Mouse (Mus musculus) ovary, postnatal 36 days (tissue): ENCODE results near the gene Thsd7a.

Experiments used
- DNase-seq: peaks from one replicate; pipeline ENCODE4 v3.0.0; 2022; ENCODE audit warnings: low spot score, mixed read lengths

Thsd7a gene

GRCm38 (mm10) chr6:12748787-12749530, at the start of gene Thsd7a:
TSS of gene Thsd7a (minus strand) at chr6:12749410.
- peak; percentile 52 for DNase-seq

DNA sequence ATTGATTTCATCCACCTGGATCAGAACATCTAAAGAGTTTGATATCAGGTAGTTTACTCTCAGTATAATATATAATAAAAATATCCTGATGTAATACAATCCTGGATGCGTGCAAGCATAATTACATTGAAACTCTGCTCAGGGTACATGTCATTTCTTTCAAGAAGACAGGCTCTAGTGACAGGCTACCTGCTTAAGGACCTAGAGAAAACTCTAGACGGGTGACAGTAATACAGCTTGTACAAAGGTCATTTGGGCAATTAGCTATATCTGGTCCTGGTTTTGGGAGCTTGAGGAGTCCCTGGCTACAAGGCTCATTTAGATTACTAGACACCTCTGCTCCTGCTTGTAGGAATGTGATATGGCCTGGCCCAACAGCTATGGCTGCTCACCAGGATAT, 37.9 kb upstream of the Thsd7a start:
- DNase-seq, result no peak

DNA sequence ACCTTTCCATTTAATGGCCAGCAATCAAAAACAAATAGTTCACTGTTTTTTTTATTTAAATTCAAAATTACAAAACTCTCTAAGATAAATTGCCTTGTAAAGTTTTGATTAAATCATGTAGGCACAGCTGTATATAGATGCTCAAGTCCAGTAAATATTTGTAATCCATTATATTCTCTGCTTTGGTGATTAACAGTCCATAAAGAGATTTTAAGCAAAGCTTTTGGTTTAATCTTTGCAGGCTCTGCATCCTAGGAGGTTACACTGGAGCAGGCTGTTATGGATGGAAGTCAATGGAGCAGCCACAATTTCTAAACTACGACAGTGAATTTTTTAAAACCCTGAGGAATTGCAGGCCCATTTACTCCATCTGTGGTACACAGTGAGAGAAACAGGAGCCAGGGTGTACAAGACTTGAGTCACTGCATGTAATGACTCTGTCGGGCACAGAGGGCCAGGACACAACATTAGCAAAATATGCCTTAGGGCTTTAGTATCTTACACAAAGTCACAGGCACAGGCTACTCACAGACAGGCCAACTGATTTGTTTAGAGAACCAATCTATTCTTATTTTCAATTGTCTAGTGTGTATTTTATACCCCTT, 37.3 kb upstream of the Thsd7a start:
- no peak for DNase-seq

DNA sequence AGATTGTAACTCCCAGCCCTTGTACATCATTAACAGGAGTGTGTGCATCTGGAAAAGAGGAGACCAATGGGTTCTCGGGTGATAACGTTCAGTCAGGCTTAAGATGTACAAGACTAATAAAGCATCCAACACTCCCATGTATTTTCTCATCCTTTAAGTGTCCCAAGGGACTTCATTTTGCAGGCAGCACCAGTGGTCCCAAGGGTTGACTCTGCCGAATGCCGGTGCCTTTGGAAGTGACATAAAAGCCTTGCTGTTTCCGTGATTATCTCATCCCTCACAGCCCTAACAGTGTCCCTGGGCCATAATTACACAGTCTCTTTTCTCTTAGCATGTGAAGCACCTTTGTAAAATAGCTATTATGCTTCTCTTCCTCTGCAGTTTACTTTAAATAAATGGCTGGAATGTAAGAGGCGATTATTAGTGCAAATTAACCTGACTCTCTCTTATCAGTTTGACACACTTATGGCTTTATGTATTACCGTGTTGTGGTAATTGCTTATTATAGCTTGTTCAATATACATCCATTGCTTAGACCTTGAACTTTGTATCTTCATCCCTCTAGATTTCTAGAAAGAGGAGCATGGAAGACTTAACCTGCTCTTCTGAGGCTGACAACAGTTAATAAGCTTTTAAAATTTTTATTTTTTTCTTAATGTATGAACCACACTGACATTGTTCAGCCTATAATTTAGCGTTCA, 35.9 kb upstream of the Thsd7a start:
- no peak for DNase-seq

GRCm38 (mm10) chr6:12772799-12773198, 23.6 kb upstream of the Thsd7a start:
- no peak for DNase-seq

GRCm38 (mm10) chr6:12765191-12765590, 16.0 kb upstream of the Thsd7a start:
- DNase-seq, result no peak

DNA sequence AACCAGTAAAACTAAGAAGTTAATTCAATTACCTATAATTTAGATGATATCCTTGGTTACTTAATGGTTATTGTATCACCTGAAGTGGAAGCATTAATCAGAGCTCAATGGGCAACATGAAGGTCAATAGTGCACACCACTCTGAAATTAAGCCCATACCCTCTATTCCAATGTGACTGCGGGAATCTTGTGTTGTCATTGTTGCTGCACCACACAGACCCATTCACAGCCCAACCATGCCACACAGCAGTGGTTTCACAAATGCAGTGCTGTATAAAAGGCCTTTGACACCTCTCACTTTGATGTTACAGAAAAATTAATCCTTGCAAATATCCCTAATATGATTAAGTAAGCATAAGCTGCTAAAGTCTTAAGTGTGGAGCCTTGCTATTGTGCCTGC, 15.4 kb upstream of the Thsd7a start:
- DNase-seq, result no peak

DNA sequence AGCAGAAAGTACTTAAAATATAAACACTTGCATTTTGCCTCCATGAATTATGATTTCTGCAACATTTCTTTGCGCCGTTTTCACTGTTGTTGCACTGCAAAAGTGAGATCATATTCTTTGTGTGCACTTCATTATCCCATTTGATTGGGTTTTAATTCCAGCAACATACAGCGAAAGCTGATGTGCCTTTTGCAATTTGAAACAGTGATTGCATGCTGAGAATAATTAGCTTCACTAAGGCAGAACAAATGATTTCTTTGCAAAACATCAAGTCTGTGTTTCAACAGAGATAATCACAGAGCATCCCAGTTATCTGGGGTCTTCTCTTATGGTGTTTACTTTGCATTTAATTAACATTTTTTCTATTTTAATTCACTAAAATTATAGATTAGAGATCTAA, 14.6 kb upstream of the Thsd7a start:
- DNase-seq, result no peak

- DNase-seq, result no peak
Measured at GRCm38 (mm10) chr6:12759328-12760193, 10.4 kb upstream of the Thsd7a start.

DNA sequence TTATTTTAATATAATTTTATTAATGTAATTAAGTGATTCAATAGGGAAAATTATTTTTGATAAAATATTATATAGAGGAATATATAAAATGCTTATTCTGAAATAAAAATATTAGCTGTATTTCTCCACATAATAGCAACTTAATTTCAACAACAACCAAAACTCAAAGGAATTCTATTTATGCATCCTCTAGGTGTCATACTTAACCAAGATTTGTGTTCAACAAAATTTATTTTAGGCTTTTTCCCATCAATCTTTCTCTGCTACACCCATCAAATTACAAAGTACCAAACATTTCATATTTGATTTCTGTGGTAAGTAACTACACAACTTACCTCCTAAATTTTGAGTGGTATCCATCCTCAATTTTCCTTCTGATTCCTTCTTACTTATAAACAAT, 3.1 kb upstream of the Thsd7a start:
- no peak for DNase-seq

DNA sequence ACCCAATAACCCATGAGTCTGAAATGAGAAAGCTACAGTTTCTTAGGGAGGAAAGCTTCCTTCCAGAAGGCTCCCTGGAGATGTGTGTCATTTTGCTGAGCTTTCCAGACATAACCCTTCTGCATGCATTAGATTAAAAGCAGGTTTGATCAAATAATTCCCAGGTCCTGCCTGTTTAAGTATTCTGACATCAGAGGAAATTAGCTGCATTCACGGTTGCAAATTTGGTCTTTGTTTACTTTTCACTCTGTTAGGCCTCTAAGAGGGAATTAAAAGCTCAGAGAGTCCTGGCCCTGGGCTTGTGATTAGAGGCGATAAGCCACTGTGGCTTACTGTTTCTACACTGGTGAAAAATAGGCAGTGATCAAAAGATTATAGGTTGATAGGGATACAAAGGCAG, 1.2 kb upstream of the Thsd7a start:
- no peak for DNase-seq

DNA sequence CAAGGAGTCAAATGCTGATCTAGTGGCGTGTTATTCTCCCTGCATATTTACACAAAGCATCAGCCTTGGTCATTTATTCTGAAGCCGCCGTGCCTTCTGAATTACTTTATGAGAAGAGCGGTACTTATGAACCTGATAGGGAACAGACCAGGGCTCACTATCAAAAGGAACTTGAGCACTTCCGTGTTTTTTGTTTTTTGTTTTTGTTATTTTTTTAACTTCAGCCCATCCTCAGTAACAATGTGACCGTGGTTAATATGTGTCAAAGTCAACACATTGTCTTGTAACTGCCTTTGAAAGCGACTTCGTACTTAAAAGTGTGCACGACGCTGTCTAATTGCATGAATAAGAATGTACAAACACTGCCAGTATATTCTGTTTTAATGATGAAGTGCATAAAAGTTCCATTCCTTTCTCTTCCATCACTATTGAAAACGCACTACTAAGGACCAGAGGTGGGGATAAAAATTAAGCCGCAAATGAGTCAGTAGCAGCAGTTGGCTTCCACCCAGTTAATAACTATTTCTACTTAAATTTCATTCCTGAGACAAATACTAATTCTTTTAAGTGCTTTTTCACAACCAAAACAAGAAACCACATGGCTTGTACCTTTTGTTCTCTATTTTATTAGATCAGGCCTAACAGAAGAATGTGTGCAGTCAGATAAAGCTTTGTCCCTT, 461 bp upstream of the Thsd7a start:
- no peak for DNase-seq

DNA sequence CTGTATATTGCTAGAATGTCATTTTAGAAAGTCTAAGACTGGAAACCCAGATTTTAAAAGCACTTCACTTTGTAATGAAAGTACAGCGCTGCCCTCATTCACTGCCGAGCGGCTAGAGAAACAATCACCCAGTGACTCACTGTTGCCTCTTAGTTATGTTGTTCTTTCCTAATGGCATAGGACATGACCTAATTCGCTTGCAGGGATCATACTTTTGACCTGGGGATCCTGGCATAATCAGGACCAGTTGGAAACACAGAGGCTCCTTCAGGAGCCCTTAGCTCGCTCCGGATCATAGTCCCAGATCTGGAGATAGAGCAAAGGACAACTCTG, 790 bp downstream of the Thsd7a start:
- no peak for DNase-seq

DNA sequence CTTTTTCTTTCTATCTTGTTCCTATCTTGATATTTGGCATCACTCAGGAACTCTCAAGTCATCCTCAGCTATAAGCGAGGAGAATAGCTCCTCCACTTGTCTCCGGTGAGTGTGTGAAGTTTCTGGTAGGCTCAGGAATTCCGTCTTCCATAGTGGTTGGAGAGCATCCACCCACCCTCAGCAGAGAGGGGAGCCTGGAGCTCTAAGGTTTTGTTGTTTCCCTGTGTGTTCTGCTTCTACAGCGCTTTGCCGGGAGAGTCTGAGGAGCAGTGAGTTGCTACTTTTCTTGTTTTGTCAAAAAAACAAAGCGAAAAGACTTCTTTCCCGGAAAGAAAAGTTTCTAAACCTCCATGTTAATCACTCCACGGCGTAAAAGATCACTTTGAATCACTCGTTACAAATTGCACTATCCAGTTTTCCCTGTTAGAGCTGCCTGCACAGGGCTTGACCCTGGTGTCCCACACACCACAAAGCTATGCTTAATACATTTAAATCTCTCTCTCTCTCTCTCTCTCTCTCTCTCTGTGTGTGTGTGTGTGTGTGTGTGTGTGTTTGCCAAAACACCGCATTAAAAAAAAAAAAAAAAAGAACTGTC, 1.3 kb downstream of the Thsd7a start:
- no peak for DNase-seq

DNA sequence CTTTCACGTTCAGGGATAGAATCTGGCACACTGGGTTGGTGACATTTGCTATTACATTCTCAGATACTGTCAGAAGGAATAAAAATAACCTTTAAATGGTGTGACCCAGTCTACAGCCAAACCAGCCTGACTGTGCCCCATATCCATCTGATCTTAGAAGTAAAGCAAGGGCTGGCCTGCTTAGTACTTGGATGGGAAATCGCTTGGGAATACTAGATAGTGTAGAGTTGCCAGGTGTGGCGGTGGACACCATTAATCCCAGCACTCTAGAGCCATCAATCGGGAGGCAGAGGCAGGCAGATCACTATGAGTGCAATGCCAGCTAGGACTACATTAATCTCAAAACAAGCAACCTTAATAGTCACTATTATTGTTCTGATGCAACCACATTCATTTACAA, 6.4 kb downstream of the Thsd7a start:
- DNase-seq, result no peak

DNA sequence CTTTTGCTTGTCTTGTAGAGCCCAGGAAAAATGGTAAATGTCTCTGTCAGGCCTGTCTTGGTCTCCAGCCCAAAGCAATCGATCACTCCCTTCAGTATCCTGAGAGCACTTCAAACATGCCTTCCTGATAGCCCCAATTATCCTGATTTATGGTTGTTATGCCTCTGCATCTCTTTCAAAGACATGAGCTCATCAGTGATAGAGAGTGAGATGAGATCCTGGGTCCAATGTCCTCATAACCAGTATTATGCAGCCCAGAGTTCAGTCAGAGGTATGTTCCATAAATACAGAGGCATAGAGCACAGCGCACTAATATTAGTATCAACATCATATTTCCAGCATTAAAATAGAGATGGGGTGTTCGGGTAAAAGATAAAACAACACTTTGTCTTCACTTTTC, 15.3 kb downstream of the Thsd7a start:
- no peak for DNase-seq

GRCm38 (mm10) chr6:12716071-12716470, 33.1 kb downstream of the Thsd7a start:
- DNase-seq, result no peak

GRCm38 (mm10) chr6:12712581-12712980, 36.6 kb downstream of the Thsd7a start:
- DNase-seq, result no peak

DNA sequence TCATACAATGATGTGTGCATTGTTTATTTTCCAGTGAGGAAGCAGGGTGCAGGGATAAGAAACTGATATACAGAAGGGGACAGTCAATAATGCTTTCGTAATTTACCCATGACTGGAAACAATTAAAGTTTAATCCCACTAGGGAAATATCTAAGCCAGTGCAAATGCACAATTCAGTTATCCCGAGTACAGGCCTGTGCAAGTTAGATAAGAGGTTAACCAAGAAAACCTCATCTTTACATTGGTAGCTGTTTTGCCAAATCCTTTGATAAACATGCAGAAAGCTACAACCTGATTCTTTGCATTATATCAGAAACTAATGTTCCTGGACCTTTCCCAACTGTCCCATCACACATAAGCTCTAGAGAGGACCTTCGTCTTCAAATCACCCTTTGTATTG, 46.3 kb downstream of the Thsd7a start:
- no peak for DNase-seq

DNA sequence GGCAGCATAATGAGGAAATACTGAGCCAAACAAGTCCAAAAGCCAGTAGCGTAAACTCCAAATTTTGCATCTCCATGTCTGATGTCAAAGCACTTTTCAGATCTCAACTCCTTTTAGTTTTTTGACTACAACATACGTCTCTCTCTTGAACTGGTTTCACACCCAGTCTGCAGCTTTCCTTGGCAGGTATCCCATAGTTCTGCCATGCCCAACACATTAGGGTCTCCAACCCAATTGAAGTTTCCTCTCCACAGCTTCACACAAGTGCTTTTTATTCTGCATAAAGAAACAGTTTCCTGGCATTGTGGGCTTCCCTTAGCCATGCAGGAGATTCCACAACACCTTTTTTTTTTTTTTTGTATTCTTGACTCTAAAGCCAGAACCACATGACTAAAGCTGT, 50.1 kb downstream of the Thsd7a start:
- no peak for DNase-seq

DNA sequence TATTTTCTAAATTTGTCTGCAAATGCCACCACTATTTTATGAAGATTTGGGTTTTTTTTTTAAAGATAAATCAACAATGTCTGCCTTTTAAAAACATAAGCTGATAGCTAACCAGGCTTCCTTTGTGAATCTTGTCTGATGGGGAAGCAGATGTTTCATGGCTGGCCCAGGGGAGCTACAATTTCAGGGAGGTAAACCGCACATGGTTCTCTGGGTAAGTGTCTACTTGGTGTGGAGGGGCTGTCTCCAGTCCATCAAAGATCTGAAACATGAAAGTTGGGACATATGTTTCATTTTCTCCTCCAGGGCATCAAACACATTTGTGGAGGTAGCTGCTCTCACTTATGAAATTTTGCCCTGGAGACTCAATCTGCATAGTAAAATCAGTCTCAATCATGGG, 55.5 kb downstream of the Thsd7a start:
- no peak for DNase-seq

DNA sequence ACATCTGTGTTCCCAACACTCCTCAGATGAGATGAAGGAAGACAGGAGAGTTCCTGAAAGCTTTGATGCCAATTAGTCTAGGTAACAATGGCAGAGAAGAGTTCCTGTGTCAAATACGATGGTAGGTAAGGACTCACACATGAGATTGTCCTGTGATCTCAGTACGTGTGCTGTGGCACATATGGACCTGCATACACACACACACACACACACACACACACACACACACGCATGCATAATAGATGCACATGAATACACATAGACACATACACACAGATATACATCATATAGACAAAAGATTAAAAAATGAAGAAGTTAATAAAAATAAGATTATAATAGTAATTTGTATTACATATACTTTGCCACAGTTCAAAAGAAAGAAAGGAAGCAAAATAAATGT, 56.0 kb downstream of the Thsd7a start:
- no peak for DNase-seq
